Mouse (Mus musculus): ENCODE results near the gene Gm8251.

DNA sequence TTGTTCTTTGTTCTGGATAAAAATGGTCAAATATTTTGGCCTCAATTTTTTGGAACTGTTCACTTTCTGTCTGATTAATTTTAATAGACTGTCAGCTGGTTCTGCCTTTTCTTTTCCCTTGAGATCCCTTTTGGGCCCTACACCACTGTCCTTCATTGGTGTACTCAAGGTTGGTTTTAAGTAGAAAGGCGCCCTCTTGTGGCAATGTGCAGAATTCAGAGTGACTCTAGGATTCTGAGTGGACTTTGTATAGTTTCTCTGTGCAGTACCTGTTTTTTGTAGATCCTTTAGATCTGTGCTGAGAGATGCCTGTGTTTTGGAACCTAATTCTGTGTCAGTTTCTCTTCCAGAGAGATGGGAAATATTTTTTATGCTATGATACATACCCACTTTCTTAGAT lies 2.9 kb upstream of the Gm8251 start:
- TF ChIP-seq ZNF384 (IDR thresholded peaks at IDR 0.05; ENCODE audit: low read depth, low read length) (no peak), HCFC1 (IDR thresholded peaks at IDR 0.05; ENCODE audit: borderline replicate concordance, insufficient read depth, low read length) (no peak), CHD2 (IDR thresholded peaks at IDR 0.05; ENCODE audit: low read depth, low read length) (no peak)

All from ES-E14 (cell line).